Mouse (Mus musculus) midbrain, embryonic 14.5 days (tissue): ENCODE measurements around the gene Neo1. TPM values are rescaled to one million over a fixed set of nuclear protein-coding genes. Genes with fewer than 3 reads are reported as not detected.

ENCODE experiments used
- ATAC-seq: fragments of 200-750 bp; cut with Nextera tagmentation; 2 replicates; pipeline ENCODE4 v1.8.0; 2017; ENCODE audit warnings: moderate number of reproducible peaks, moderate library complexity; ENCODE audit not compliant: low FRiP score, low TSS enrichment
- DNase-seq: peaks from one replicate; pipeline ENCODE4 v3.0.0-alpha.2; 2015
- H3K27ac ChIP-seq: fragments of 300-500 bp; sonication (generic); replicated peaks from 2 replicates; pipeline ENCODE4 v1.5.1; 2014; ENCODE audit warnings: mild to moderate bottlenecking, low read depth, low read length, moderate library complexity
- H3K27me3 ChIP-seq: fragments of 300-500 bp; sonication (generic); 2 replicates; pipeline ENCODE4 v1.6.1; 2014; ENCODE audit warnings: low read length, control low read depth, mixed read lengths; ENCODE audit not compliant: control insufficient read depth, insufficient read depth
- H3K36me3 ChIP-seq: fragments of 300-500 bp; sonication (generic); 2 replicates; pipeline ENCODE4 v1.6.1; 2014; ENCODE audit warnings: low read length, control low read depth; ENCODE audit not compliant: control insufficient read depth, insufficient read depth
- H3K4me1 ChIP-seq: fragments of 300-500 bp; sonication (generic); 2 replicates; pipeline ENCODE4 v1.6.1; 2014; ENCODE audit warnings: mild to moderate bottlenecking, antibody characterized with exemption, low read length, control low read depth; ENCODE audit not compliant: control insufficient read depth, insufficient read depth
- H3K4me2 ChIP-seq: fragments of 300-500 bp; sonication (generic); 2 replicates; pipeline ENCODE4 v1.6.1; 2014; ENCODE audit warnings: mild to moderate bottlenecking, low read length, moderate library complexity
- H3K4me3 ChIP-seq: fragments of 300-500 bp; sonication (generic); replicated peaks from 2 replicates; pipeline ENCODE4 v1.5.1; 2014; ENCODE audit warnings: low read depth, low read length
- H3K9ac ChIP-seq: fragments of 300-500 bp; sonication (generic); replicated peaks from 2 replicates; pipeline ENCODE4 v1.6.1; 2014; ENCODE audit warnings: mild to moderate bottlenecking, low read length, moderate library complexity
- H3K9me3 ChIP-seq: fragments of 300-500 bp; sonication (generic); 2 replicates; pipeline ENCODE4 v1.6.1; 2016; ENCODE audit warnings: low read length, control low read depth, mixed read lengths; ENCODE audit not compliant: control insufficient read depth
- WGBS: fragments of 180-500 bp; shearing (Covaris S2); extraction: QIAGEN DNeasy Blood & Tissue Kit; methylation state at CpG from one replicate; pipeline ENCODE4 v1.1.7; 2014; 5-methylcytosine and 5-hydroxymethylcytosine counted together
- polyA plus RNA-seq: library from polyadenylated mRNA; unstranded; fragments of >200 nt; fragmentation: Nextera tagmentation; extraction: Ambion mirVana; gene quantifications from 2 replicates; pipeline ENCODE4 v1.2.1, GENCODE M21; 2014

Neo1 gene
- polyA plus RNA-seq, 1 experiment from 2014 or later: 59.7 TPM

DNA sequence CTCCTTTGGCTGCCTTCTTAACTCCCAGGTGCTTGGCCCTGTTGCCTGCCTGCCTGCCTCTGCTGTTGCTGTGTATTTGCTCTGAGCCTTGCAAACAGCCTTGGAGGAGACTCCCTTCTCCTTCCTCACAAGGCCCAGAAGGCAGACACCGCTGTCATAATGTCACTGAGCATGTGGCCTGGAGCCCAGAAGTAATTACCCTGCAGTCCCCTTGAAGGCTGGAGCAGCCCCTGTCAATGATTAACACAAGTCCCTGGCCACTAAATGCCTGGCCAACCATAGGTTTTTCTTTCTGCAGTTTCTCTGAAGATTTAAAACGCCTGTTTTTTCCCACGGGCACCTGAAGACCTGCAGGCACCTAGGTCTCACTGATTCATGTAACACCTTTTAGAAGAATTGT lies 203.3 kb downstream of the Neo1 start:
- H3K4me1 ChIP-seq: peaks cover 22% of the 10 kb centered on the region
- no peak for DNase-seq

DNA sequence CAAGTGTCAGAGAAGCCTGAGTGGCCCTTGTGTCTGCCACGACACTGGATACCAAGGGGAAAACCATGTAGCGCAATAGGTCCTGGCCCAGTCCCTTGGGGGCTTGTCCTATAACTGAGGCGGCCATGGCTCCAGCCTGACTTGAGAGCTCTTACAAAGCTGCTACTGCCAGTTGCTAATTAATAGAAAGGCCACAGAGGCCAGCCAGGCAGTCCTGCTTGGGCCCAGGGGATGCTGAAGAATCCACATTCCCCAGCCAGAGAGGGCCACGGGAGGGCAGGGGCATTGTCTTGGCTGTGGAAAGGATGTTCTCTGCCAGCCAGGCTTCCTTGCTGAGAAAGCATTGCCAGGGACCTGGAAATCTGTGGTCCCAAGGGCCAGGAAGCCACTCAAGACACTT lies 206.6 kb downstream of the Neo1 start:
- H3K9ac ChIP-seq: 0 out of 2 replicates have a peak overlapping the region, but pooled peaks have one; percentile 2
- H3K4me1 ChIP-seq: peaks cover 48% of the 10 kb centered on the region
- no peak overlapping the region for H3K4me3 ChIP-seq
- H3K36me3 ChIP-seq: no peaks in the 10 kb centered on the region
- H3K9me3 ChIP-seq: no peaks in the 10 kb centered on the region
- H3K27ac ChIP-seq: no peak overlapping the region
- no peak overlapping the region for H3K4me2 ChIP-seq
- ATAC-seq (no peak), DNase-seq (no peak)
- WGBS: 39% methylated on average over 4 of the region's 4 CpGs
- no peaks in the 10 kb centered on the region for H3K27me3 ChIP-seq

More for the DNA sequence above, 203.3 kb downstream of the Neo1 start:
- Histone ChIP-seq H3K9ac (no peak overlapping the region), H3K27ac (no peak overlapping the region), H3K4me2 (no peak overlapping the region), H3K27me3 (no peaks in the 10 kb centered on the region), H3K4me3 (no peak overlapping the region), H3K9me3 (no peaks in the 10 kb centered on the region), H3K36me3 (no peaks in the 10 kb centered on the region)
- WGBS: 82% methylated on average over 3 of the region's 3 CpGs
- no peak for ATAC-seq

Other genes with a start within 250 kb of the Neo1 start
- gene Hcn4, start 213.0 kb downstream of the Neo1 start, polyA plus RNA-seq: 4.9 and 6.9 TPM in 2 replicates